In the genomic region with DNA sequence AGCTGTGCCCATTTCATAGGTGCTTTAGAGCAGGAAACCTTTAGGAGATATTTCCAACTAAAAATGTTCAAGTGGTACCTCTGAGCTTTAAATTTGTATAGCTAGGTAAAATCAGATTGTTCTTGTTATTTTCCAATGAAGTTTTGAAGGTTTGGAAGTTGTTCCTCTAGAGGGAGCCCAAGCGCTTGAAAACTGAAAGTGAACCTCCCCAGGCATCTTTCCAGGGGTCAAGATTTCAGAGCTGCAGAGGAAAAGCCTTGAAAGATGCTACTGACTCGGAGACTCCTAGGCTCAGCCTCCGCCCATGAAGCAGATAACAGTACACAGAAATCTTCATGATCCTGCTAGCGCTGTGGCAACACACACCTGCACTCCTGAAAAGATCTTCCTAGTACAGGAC, we compare ENCODE assay signal across 8 mouse cellular contexts. TPM values are rescaled to one million over a fixed set of nuclear protein-coding genes. Genes with fewer than 3 reads are reported as not detected.
DNase-seq lines count a peak whose midpoint lies in the region; TF ChIP-seq lines count a peak whose summit lies in the region.

No protein-coding gene starts in this region.

- H3K4me3 ChIP-seq in E14TG2a.4 (replicated peaks; ENCODE audit: low read length), result no peak overlapping the region

- peak; percentile 25 for TF ChIP-seq CTCF in E14TG2a.4 (conservative IDR thresholded peaks at IDR 0.05; ENCODE audit: low read length)

- peaks cover 35% of the 10 kb centered on the region for H3K4me1 ChIP-seq in E14TG2a.4 (replicated peaks; ENCODE audit: low read depth, low read length)

- H3K27me3 ChIP-seq in E14TG2a.4 (ENCODE audit: insufficient read depth, low read length), result peaks cover 8% of the 10 kb centered on the region

- H3K9me3 ChIP-seq in E14TG2a.4 (ENCODE audit: low read length), result no peaks in the 10 kb centered on the region

- H3K36me3 ChIP-seq in E14TG2a.4 (ENCODE audit: insufficient read depth, low read length), result no peaks in the 10 kb centered on the region

- DNase-seq in adrenal gland, postnatal 10 days, result peak; percentile 64
- no peak for DNase-seq in adrenal gland, adult 8-10 months
- DNase-seq in layer of hippocampus, adult 11-12 months (ENCODE audit: low spot score), result peak; percentile 56
- DNase-seq in layer of hippocampus, adult 8-10 months (ENCODE audit: low spot score in 2 of 2), result no peak
- peak; percentile 42 for DNase-seq in forelimb bud, embryonic 11.5 days (ENCODE audit: low read depth, low spot score)
- peak; percentile 82 for DNase-seq in lung, postnatal 10 days
- DNase-seq in thymus, postnatal 4 days, result peak; percentile 41

RNA-seq across cellular contexts. Expression of a gene that starts 6.5 kb away (rescaled TPM):
- 1 to 10 TPM; 1.3 to 1.5 TPM for total RNA-seq in adrenal gland, postnatal 10 days (2021)
- 1 to 10 TPM in 3 of 4 experiments, under 1 TPM in 1; 0.95 to 2.0 (median 1.4) TPM for total RNA-seq in adrenal gland, adult 8-10 months (2022)
- under 1 TPM in 3 of 4 experiments, not detected in 1; 0.16 to 0.24 (median 0.21) TPM for total RNA-seq in layer of hippocampus, adult 8-10 months (2022)

Comparison
In these comparisons a context has a peak if more than half of its experiments do, and no peak if none do; other contexts are left out.
1. DNase-seq: peak in adrenal gland, postnatal 10 days (single experiment), layer of hippocampus, adult 11-12 months (single experiment), forelimb bud, embryonic 11.5 days (single experiment), lung, postnatal 10 days (single experiment) and thymus, postnatal 4 days (single experiment); none in adrenal gland, adult 8-10 months (single experiment) and layer of hippocampus, adult 8-10 months (0 of 2).